Comparison of ENCODE assay signal across 12 mouse cellular contexts in genomic region chr7:139277536-139277935, GRCm38 (mm10).
"Had no signal": no experiment of that assay in that cellular context is flagged by ENCODE, and none has a peak within 500 bp of the region (broad histone marks: within the 10 kb centered on the region; RNA-seq: fewer than 3 reads in every experiment).

No protein-coding gene starts in this region.

- DNase-seq: liver, embryonic 13.5 days; liver, postnatal 0 days; lung, adult 2 months; lung, postnatal 14 days; lung, postnatal 4 days; midbrain, embryonic 14.5 days; right cerebral cortex, postnatal 25 days; right cerebral cortex, postnatal 4 days; spleen, adult 18-20 months; thymus, adult 18-20 months; thymus, postnatal 14 days; thymus, postnatal 36 days had no signal
